Mouse (Mus musculus) NIH3T3 (cell line): ENCODE results near the gene Olfr1016.

Experiments
- DNase-seq: peaks from one replicate; pipeline ENCODE4 v3.0.0-alpha.2; 2012; ENCODE audit warnings: low read depth

Gene Olfr1016

DNA sequence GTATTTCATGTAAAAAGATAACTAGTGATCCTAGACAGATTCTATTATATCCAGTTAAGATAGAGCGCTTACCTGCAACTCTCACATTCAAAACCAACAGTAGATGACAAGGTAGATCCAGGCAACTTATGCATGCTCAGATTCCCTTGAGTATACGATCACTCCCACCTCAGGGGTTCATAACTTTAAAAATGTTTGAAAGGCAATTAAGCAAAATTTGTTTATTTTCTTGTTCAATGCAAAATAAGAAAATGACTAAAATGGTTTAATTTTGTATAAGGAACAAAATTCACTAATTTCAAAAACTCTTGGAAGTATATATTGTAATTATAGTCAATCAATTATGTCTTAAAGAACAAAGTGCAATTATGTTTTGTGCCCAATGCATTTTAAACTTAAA lies at the start of gene Olfr1016:
Gene Olfr1016 (minus strand): TSS at position 101 of the 400 bp plus-strand sequence.
- DNase-seq: no peak

GRCm38 (mm10) chr2:85846730-85847129 lies 44.4 kb upstream of the Olfr1016 start, which contains the start of gene Olfr1020:
Olfr1020 (plus strand) TSS chr2:85847030.
- no peak for DNase-seq

DNA sequence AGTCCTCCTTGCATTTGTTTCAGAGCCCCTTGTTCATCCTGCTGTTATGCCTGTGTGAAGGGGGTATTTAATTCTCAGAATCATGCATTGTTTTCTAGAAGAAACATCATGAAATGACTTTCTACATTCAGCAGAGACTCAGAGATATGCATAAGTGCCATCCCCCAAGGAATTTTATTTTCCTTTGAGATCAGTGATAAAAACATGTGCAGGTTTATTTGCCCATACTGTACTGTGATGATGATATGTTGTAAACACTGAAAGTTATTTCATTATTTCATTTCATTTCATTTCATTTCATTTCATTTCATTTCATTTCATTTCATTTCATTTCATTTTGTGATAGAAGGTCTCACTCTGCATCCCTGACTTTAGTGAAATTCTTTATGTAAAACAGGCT lies 43.0 kb upstream of the Olfr1016 start, which contains the start of gene Olfr1019:
Gene Olfr1019 (minus strand): TSS at position 101 of the 400 bp plus-strand sequence.
- DNase-seq: no peak

- DNase-seq: no peak
Observed at GRCm38 (mm10) chr2:85818179-85818578, 15.8 kb upstream of the Olfr1016 start, which contains the start of gene Olfr1018. Olfr1018 (plus strand) TSS chr2:85818479.

DNA sequence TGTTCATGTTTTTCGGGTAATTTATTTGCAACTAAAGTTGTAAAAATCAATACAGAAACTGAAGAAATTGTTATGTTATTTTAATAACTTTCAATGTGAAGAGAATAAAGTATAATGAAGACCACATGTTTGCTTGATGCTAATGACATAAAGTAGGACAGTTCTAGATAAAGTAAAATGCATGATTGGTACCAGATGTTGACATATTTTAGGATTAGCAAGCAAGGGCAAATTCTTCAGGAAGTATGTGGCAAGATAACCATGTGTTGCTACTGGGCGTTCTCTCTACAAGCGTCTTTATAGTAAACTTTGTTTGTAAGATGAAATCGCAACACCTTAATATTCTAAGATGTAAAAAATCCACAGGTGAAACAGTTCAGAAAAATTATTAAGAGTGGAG lies 2.2 kb upstream of the Olfr1016 start:
- no peak for DNase-seq

GRCm38 (mm10) chr2:85792331-85792730 lies 10.0 kb downstream of the Olfr1016 start:
- no peak for DNase-seq

DNA sequence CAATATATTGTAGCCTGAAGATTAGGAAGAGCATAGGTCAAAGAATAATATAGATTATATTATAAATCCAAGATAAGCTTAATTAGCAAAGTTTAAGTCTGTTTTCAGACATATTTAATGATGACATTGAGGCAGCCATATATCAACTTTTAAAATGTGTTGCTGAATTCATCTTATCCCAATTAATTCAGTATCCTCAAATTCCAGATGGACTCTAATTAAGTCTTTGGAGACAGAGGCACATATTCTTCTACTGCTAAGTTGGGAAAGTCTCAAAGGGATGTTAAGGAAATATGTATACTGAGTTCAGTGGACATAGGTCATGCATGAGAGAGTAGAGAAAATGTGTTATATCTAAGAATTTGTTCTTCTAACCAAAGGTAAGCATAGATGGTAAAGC lies 20.6 kb downstream of the Olfr1016 start, which contains the start of gene Olfr1015:
Gene Olfr1015 (plus strand): TSS at position 301 of the 400 bp plus-strand sequence.
- DNase-seq: no peak

GRCm38 (mm10) chr2:85772413-85772812 lies 29.9 kb downstream of the Olfr1016 start, which contains the start of gene Olfr1014:
Olfr1014 (plus strand) TSS chr2:85772713.
- DNase-seq: no peak

- DNase-seq: no peak
Observed at GRCm38 (mm10) chr2:85766798-85767197, 35.5 kb downstream of the Olfr1016 start, which contains the start of gene Olfr1013. Olfr1013 (plus strand) TSS chr2:85767098.

GRCm38 (mm10) chr2:85762666-85763065 lies 39.7 kb downstream of the Olfr1016 start, which contains the start of gene Olfr1012:
Olfr1012 (minus strand) TSS chr2:85762766.
- DNase-seq: no peak

- DNase-seq: no peak
Observed at GRCm38 (mm10) chr2:85753822-85754221, 48.5 kb downstream of the Olfr1016 start.
